Mouse (Mus musculus): ENCODE measurements at regions not wholly inside any gene's neighbourhood (a gene's known extent, or its start where the extent isn't known, plus 50 kb on each side); places are given as distances from the start of the nearest gene placed in this dataset.

DNA sequence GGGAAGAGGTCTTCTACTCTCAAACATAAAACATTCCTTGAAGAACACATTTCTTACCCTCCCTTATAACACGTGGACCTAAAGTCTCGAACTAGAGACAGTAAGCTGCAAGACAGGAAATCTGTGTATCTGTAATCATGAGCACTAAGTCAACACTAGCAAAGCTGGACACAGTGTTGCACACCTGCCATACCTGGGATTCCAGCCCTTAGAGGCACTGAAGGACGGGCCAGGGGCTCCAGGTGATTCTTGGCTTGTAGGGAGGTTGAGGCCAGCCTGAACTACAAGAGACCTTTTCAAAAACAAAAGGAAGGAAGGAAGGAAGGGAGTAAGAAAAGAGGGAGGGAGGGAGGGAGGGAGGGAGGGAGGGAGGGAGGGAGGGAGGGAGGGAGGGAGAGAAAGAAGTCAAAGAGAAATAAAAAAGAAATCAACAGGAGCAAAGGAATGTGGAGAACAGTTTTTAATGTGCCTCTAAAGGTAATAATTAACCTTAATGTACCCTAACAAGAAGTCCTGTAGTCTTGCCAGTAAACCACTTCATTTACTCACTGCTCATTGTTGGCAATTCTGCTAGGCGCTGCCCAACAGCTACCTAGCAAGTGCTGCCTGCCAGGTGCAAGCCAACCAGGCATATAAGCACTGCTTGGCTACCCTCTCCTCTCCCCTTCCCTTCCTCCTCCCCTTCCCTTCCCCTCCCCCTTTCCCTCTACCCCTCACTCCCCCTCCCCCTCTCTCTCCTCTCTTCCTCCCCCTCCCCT, 401.0 kb upstream of the Acvr2a start:
- Histone ChIP-seq H3K36me3 (replicated peaks) (no peaks in the 10 kb centered on the region), H3K4me1 (ENCODE audit: insufficient read depth, low read depth, low read length) (0 out of 2 replicates have a peak, but pooled peaks cover 4% of the 10 kb centered on the region), H3K27me3 (ENCODE audit: insufficient read depth, low read length) (no peaks in the 10 kb centered on the region), H3K9me3 (replicated peaks) (no peaks in the 10 kb centered on the region), H3K4me3 (ENCODE audit: low read depth, low read length) (no peak overlapping the region)
- ATAC-seq (ENCODE audit: extremely low read depth, insufficient number of reproducible peaks, low FRiP score, poor library complexity, severe bottlenecking) (no peak), DNase-seq (ENCODE audit: low spot score) (no peak)
- TF ChIP-seq CTCF (IDR thresholded peaks at IDR 0.05; ENCODE audit: low read depth, low read length) (no peak), GATA2 (IDR thresholded peaks at IDR 0.05; ENCODE audit: borderline replicate concordance, low read depth, low read length) (no peak), TAL1 (conservative IDR thresholded peaks at IDR 0.05; ENCODE audit: low read depth, low read length) (no peak), GATA1 (IDR thresholded peaks at IDR 0.05; ENCODE audit: borderline replicate concordance, low read length) (no peak), POLR2AphosphoS5 (IDR thresholded peaks at IDR 0.05; ENCODE audit: insufficient replicate concordance, low read depth, low read length) (no peak)

DNA sequence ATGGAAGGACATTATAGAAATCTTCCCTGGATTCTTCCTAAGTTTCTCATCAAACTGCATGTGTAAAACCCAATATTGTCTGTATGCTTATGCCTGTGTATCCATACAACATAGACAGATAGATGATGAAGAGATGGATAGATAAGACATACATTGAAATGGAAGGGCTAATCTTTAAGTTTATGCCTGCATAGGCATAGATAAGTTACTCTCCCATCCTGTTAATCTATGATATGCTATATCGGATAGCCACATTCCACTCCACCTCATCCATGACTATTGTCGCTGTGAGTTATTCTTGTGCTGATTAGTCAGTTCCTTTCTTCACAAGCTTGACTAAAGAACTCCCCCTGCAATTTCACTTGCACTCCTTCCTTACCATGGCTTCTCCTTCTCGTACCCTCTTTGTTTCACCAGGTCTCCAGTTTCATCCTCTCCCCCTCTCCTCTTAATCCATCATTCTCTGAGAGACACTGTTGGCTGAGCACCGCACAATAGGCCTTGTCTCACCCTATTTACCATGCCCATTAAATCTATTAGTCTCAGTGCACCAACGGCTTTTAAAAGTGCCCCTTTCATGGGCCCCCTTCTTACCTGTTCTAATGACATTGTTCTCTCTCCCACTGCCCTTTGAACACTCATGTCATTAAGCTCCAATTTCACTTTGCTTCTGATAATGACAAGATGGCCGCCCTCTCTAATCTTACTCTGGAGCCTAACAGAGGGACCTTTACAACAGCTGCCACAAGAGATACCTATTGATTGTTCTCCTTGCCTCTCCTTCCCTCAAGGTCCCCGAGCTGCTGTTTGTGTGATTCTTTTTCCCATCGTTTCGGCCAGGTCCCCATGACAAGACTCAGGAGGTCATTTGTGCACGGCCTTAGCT, 399.1 kb upstream of the Acvr2a start:
- DNase-seq (ENCODE audit: low spot score) (no peak), ATAC-seq (ENCODE audit: extremely low read depth, insufficient number of reproducible peaks, low FRiP score, poor library complexity, severe bottlenecking) (peak; percentile 87)
- no peaks in the 10 kb centered on the region for H3K9me3 ChIP-seq (replicated peaks)
- H3K4me3 ChIP-seq (ENCODE audit: low read depth, low read length) = no peak overlapping the region
- TF ChIP-seq GATA1 (IDR thresholded peaks at IDR 0.05; ENCODE audit: borderline replicate concordance, low read length) = no peak
- no peak for TF ChIP-seq GATA2 (IDR thresholded peaks at IDR 0.05; ENCODE audit: borderline replicate concordance, low read depth, low read length)
- TF ChIP-seq POLR2AphosphoS5 (IDR thresholded peaks at IDR 0.05; ENCODE audit: insufficient replicate concordance, low read depth, low read length) = no peak
- peak; percentile 54 for TF ChIP-seq TAL1 (conservative IDR thresholded peaks at IDR 0.05; ENCODE audit: low read depth, low read length)
- H3K36me3 ChIP-seq (replicated peaks) = no peaks in the 10 kb centered on the region
- 0 out of 2 replicates have a peak, but pooled peaks cover 4% of the 10 kb centered on the region for H3K4me1 ChIP-seq (ENCODE audit: insufficient read depth, low read depth, low read length)
- H3K27me3 ChIP-seq (ENCODE audit: insufficient read depth, low read length) = no peaks in the 10 kb centered on the region

DNA sequence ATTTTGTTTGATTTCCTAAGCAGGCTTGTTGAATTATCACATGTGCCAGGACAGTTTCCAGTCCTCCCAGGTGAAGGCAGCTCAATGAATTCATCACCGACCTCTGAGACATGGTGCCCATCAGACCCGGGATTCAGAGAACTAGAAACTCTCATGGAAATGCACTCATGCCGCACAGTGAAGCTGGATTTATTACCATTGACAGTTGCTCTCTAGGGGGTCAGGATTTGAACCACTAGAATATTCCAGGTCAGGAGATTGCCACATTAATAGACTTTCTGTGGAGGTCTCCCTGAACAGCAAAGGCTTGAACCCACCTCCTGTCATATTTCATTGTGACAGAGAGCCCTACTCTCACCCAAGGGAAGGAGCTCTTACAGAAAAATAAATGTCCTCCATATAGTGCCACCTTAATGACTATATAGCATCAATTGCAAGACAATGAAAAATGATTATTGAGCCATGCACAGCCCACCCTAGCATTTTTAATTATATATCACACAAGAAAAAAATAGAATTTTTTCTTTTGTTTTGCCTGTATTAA, 397.6 kb upstream of the Acvr2a start:
- no peaks in the 10 kb centered on the region for H3K36me3 ChIP-seq (replicated peaks)
- DNase-seq (ENCODE audit: low spot score) = no peak
- H3K9me3 ChIP-seq (replicated peaks) = no peaks in the 10 kb centered on the region
- H3K27me3 ChIP-seq (ENCODE audit: insufficient read depth, low read length) = no peaks in the 10 kb centered on the region
- ATAC-seq (ENCODE audit: extremely low read depth, insufficient number of reproducible peaks, low FRiP score, poor library complexity, severe bottlenecking) = no peak
- TF ChIP-seq TAL1 (conservative IDR thresholded peaks at IDR 0.05; ENCODE audit: low read depth, low read length) (no peak), CTCF (IDR thresholded peaks at IDR 0.05; ENCODE audit: low read depth, low read length) (no peak), GATA1 (IDR thresholded peaks at IDR 0.05; ENCODE audit: borderline replicate concordance, low read length) (no peak), POLR2AphosphoS5 (IDR thresholded peaks at IDR 0.05; ENCODE audit: insufficient replicate concordance, low read depth, low read length) (no peak), GATA2 (IDR thresholded peaks at IDR 0.05; ENCODE audit: borderline replicate concordance, low read depth, low read length) (no peak)
- H3K4me3 ChIP-seq (ENCODE audit: low read depth, low read length) = no peak overlapping the region
- 0 out of 2 replicates have a peak, but pooled peaks cover 4% of the 10 kb centered on the region for H3K4me1 ChIP-seq (ENCODE audit: insufficient read depth, low read depth, low read length)

DNA sequence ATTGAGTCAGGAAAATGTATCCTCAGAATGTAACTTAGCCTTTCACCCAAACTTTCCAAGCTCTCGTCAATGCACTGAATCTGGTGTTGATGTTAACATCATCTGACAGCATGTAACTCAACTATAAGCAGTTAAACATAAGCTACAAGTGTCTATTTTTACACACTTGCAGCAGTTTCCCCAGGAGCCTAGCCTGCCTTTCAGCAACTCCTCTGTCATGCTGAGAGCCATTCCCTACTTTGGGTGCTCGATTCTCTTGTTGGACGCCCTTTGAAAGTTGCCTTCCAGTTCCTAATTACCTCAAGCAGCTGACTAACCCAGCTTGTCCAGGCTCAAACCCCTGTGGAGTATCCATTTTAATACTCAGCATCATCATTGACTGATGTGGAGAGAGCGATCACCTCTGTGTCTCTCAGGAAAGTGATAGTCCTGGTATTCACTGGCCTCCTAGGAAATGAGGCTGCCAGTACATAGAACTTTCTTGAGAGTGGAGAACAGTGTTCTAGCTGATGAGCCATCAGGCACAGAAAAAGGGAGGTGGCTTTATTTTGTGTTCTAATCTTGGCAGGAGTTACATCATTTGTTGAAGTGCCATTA, 396.8 kb upstream of the Acvr2a start:
- no peak for TF ChIP-seq TAL1 (conservative IDR thresholded peaks at IDR 0.05; ENCODE audit: low read depth, low read length)
- TF ChIP-seq GATA2 (IDR thresholded peaks at IDR 0.05; ENCODE audit: borderline replicate concordance, low read depth, low read length) = no peak
- no peak for TF ChIP-seq GATA1 (IDR thresholded peaks at IDR 0.05; ENCODE audit: borderline replicate concordance, low read length)
- no peak for TF ChIP-seq POLR2AphosphoS5 (IDR thresholded peaks at IDR 0.05; ENCODE audit: insufficient replicate concordance, low read depth, low read length)
- no peak for TF ChIP-seq CTCF (IDR thresholded peaks at IDR 0.05; ENCODE audit: low read depth, low read length)
- H3K27me3 ChIP-seq (ENCODE audit: insufficient read depth, low read length) = no peaks in the 10 kb centered on the region
- no peak for DNase-seq (ENCODE audit: low spot score)
- no peak for ATAC-seq (ENCODE audit: extremely low read depth, insufficient number of reproducible peaks, low FRiP score, poor library complexity, severe bottlenecking)
- no peaks in the 10 kb centered on the region for H3K36me3 ChIP-seq (replicated peaks)
- H3K4me1 ChIP-seq (ENCODE audit: insufficient read depth, low read depth, low read length) = 0 out of 2 replicates have a peak, but pooled peaks cover 4% of the 10 kb centered on the region
- no peak overlapping the region for H3K4me3 ChIP-seq (ENCODE audit: low read depth, low read length)
- no peaks in the 10 kb centered on the region for H3K9me3 ChIP-seq (replicated peaks)

DNA sequence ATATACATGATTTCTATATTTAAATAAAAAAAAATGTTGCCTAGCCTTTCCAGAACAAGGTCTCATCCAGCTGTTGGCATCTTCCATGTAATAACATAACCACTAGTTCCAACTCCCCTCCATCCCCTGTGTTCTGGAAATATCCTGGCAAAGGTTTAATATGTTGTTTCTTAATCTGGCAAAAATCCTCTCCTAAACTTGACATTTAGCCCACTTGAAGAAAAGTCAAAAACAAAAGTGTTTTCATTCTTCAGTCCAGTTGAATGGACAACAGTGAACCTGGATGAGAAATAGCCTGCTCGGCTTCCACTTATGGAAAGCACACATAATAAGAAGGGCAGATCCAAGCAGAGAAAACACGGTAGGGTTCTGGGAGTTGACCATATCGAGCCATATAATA, 393.1 kb upstream of the Acvr2a start:
- H3K36me3 ChIP-seq (replicated peaks) = no peaks in the 10 kb centered on the region
- DNase-seq (ENCODE audit: low spot score) = no peak
- no peaks in the 10 kb centered on the region for H3K9me3 ChIP-seq (replicated peaks)
- ATAC-seq (ENCODE audit: extremely low read depth, insufficient number of reproducible peaks, low FRiP score, poor library complexity, severe bottlenecking) = no peak
- TF ChIP-seq GATA1 (IDR thresholded peaks at IDR 0.05; ENCODE audit: borderline replicate concordance, low read length) (no peak), GATA2 (IDR thresholded peaks at IDR 0.05; ENCODE audit: borderline replicate concordance, low read depth, low read length) (no peak)
- no peak overlapping the region for H3K4me3 ChIP-seq (ENCODE audit: low read depth, low read length)
- no peaks in the 10 kb centered on the region for H3K27me3 ChIP-seq (ENCODE audit: insufficient read depth, low read length)
- no peaks in the 10 kb centered on the region for H3K4me1 ChIP-seq (ENCODE audit: insufficient read depth, low read depth, low read length)
